Mouse (Mus musculus) heart, embryonic 11.5 days (tissue): ENCODE measurements at regions not wholly inside any gene's neighbourhood (a gene's known extent, or its start where the extent isn't known, plus 50 kb on each side); places are given as distances from the start of the nearest gene placed in this dataset.
A peak's percentile ranks its signal among the peaks of the same experiment; 100 is the strongest.

ENCODE experiments used
- ATAC-seq: fragments of 200-750 bp; cut with Nextera tagmentation; replicated peaks from 2 replicates; pipeline ENCODE4 v1.8.0; 2017; ENCODE audit warnings: moderate library complexity; ENCODE audit not compliant: insufficient number of reproducible peaks, low FRiP score, low TSS enrichment
- H3K27ac ChIP-seq: fragments of 300-500 bp; sonication (generic); 2 replicates; pipeline ENCODE4 v1.5.1; 2014; ENCODE audit warnings: mild to moderate bottlenecking, low read depth, low read length
- H3K27me3 ChIP-seq: fragments of 300-500 bp; sonication (generic); 2 replicates; pipeline ENCODE4 v1.6.1; 2014; ENCODE audit warnings: mild to moderate bottlenecking, low read length, mixed read lengths; ENCODE audit not compliant: control insufficient read depth, insufficient read depth
- H3K36me3 ChIP-seq: fragments of 300-500 bp; sonication (generic); 2 replicates; pipeline ENCODE4 v1.6.1; 2014; ENCODE audit warnings: mild to moderate bottlenecking, low read length, moderate library complexity, mixed read lengths; ENCODE audit not compliant: control insufficient read depth, insufficient read depth
- H3K4me1 ChIP-seq: fragments of 300-500 bp; sonication (generic); 2 replicates; pipeline ENCODE4 v1.6.1; 2014; ENCODE audit warnings: low read length; ENCODE audit not compliant: control insufficient read depth, insufficient read depth
- H3K4me2 ChIP-seq: fragments of 300-500 bp; sonication (generic); 2 replicates; pipeline ENCODE4 v1.6.1; 2014; ENCODE audit warnings: mild to moderate bottlenecking, moderate library complexity
- H3K4me3 ChIP-seq: fragments of 300-500 bp; sonication (generic); 2 replicates; pipeline ENCODE4 v1.5.1; 2014; ENCODE audit warnings: low read depth, low read length
- H3K9ac ChIP-seq: fragments of 300-500 bp; sonication (generic); 2 replicates; pipeline ENCODE4 v1.6.1; 2014; ENCODE audit warnings: mild to moderate bottlenecking, low read depth, low read length, moderate library complexity
- H3K9me3 ChIP-seq: fragments of 300-500 bp; sonication (generic); replicated peaks from 2 replicates; pipeline ENCODE4 v1.6.1; 2016; ENCODE audit warnings: low read length; ENCODE audit not compliant: control insufficient read depth
- WGBS: fragments of 180-500 bp; shearing (Covaris S2); extraction: QIAGEN DNeasy Blood & Tissue Kit; methylation state at CpG from one replicate; pipeline ENCODE4 v1.1.7; 2014; ENCODE audit not compliant: insufficient replicate concordance; 5-methylcytosine and 5-hydroxymethylcytosine counted together

DNA sequence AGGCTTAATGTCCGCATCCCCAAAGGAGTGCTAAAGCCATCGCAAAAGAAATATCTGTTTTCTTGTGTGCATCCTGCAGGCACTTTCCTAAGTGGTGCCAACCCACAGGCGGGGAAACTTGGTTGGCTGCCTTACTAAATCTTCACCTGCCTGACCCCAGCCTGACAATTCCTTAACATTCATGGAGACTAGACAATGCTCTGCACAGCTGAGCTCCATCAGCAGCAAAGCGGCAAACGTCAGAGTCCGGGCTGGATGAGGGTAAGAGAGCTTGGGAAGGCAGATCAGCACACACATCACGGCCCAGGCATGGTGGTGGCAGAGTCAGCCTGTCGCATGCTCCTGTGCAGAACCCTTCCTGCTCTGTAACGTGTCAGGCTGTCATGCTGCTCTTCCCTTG is 209.8 kb upstream of the Tshz3 start:
- Histone ChIP-seq H3K27me3 (no peaks in the 10 kb centered on the region), H3K4me3 (no peak overlapping the region), H3K4me1 (no peaks in the 10 kb centered on the region), H3K4me2 (no peak overlapping the region), H3K36me3 (no peaks in the 10 kb centered on the region), H3K27ac (no peak overlapping the region), H3K9ac (no peak overlapping the region), H3K9me3 (no peaks in the 10 kb centered on the region)
- 86% methylated on average over 9 of the region's 9 CpGs for WGBS
- no peak for ATAC-seq

DNA sequence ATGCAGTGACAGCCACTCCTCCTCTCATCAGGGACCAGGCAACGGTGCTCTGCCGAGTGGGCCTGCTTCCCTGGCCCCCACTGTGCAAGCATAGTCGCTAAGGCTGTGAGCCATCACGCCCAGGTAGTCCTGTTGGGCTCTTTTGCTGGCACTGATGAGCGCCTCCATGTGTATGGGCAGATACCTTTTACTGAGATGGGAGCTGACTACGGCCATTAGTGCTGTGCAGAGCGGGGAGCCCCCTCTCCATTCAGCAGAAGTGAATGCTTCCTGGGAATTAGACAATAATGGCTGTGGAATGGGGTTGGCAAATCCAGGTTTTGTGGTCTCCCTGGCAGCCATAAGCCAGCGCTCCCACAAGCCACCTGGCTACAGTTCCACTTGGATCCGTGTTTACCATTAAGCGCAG is 206.7 kb upstream of the Tshz3 start:
- 71% methylated on average over 10 of the region's 10 CpGs for WGBS
- no peak overlapping the region for H3K4me2 ChIP-seq
- ATAC-seq, result no peak

GRCm38 (mm10) chr7:36504010-36504875 is 193.7 kb upstream of the Tshz3 start:
- H3K4me3 ChIP-seq, result no peak overlapping the region
- H3K4me2 ChIP-seq, result no peak overlapping the region
- no peak for ATAC-seq

More for the DNA sequence above, 206.7 kb upstream of the Tshz3 start:
- H3K4me3 ChIP-seq, result no peak overlapping the region
- no peaks in the 10 kb centered on the region for H3K9me3 ChIP-seq
- H3K27ac ChIP-seq, result no peak overlapping the region
- no peaks in the 10 kb centered on the region for H3K27me3 ChIP-seq
- no peaks in the 10 kb centered on the region for H3K4me1 ChIP-seq
- no peaks in the 10 kb centered on the region for H3K36me3 ChIP-seq
- no peak overlapping the region for H3K9ac ChIP-seq

GRCm38 (mm10) chr7:36507895-36508431 is 190.0 kb upstream of the Tshz3 start:
- no peak overlapping the region for H3K4me2 ChIP-seq
- peaks cover 7% of the 10 kb centered on the region; the same call in 1 of the 2 replicates for H3K4me1 ChIP-seq
- H3K4me3 ChIP-seq, result no peak overlapping the region
- 23% methylated on average over 9 of the region's 9 CpGs for WGBS
- ATAC-seq, result peak; percentile 68
- H3K36me3 ChIP-seq, result no peaks in the 10 kb centered on the region
- H3K27ac ChIP-seq, result no peak overlapping the region
- H3K9ac ChIP-seq, result no peak overlapping the region
- no peaks in the 10 kb centered on the region for H3K9me3 ChIP-seq
- H3K27me3 ChIP-seq, result peaks cover 4% of the 10 kb centered on the region

More at GRCm38 (mm10) chr7:36504010-36504875, 193.7 kb upstream of the Tshz3 start:
- Histone ChIP-seq H3K27ac (no peak overlapping the region), H3K27me3 (peaks cover 4% of the 10 kb centered on the region), H3K4me1 (peaks cover 7% of the 10 kb centered on the region; the same call in 1 of the 2 replicates), H3K36me3 (no peaks in the 10 kb centered on the region), H3K9ac (no peak overlapping the region), H3K9me3 (no peaks in the 10 kb centered on the region)
- 64% methylated on average over 15 of the region's 15 CpGs for WGBS

GRCm38 (mm10) chr7:36513680-36514079 is 184.2 kb upstream of the Tshz3 start:
- H3K4me1 ChIP-seq, result no peaks in the 10 kb centered on the region
- no peak overlapping the region for H3K4me2 ChIP-seq
- H3K27me3 ChIP-seq, result no peaks in the 10 kb centered on the region; the same call in none of the 2 replicates
- no peak for ATAC-seq
- H3K9me3 ChIP-seq, result no peaks in the 10 kb centered on the region
- WGBS, result 80% methylated on average over 3 of the region's 3 CpGs
- H3K27ac ChIP-seq, result no peak overlapping the region
- H3K9ac ChIP-seq, result no peak overlapping the region
- H3K36me3 ChIP-seq, result no peaks in the 10 kb centered on the region
- no peak overlapping the region for H3K4me3 ChIP-seq

DNA sequence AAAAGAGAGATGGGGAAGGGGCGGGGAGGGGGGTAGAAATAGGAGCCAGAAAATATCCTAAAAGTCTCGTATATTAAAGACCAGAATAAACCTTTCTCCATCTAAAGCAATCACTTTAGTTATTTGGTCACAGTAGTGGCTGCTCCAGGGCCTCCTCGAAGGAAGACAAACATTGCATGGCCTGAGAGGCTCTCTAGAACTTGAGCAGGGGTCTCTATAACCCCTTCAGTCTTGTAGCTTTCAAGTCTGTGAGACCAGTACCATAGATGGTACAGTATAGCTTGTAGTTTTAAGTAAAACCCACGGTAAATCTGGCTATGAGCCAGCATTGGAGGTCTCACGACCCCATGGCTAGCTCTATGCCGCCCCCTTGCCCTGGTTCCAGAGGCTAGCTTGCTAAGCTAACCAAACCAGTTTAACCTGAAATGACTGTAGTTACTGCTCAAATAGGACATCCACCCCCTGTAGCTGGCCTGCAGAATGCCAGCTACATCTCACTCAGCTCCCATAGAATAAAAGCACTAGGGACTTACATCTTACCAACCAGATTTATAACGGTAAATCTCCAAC is 181.7 kb upstream of the Tshz3 start:
- no peaks in the 10 kb centered on the region; the same call in none of the 2 replicates for H3K27me3 ChIP-seq
- WGBS, result 54% methylated on average over 7 of the region's 7 CpGs
- H3K4me2 ChIP-seq, result no peak overlapping the region
- no peak overlapping the region for H3K4me3 ChIP-seq
- no peak for ATAC-seq
- no peaks in the 10 kb centered on the region for H3K36me3 ChIP-seq
- no peak overlapping the region for H3K27ac ChIP-seq
- no peaks in the 10 kb centered on the region for H3K4me1 ChIP-seq
- H3K9ac ChIP-seq, result no peak overlapping the region
- H3K9me3 ChIP-seq, result no peaks in the 10 kb centered on the region

GRCm38 (mm10) chr7:36519027-36519426 is 178.9 kb upstream of the Tshz3 start:
- no peaks in the 10 kb centered on the region; the same call in none of the 2 replicates for H3K27me3 ChIP-seq
- H3K4me1 ChIP-seq, result no peaks in the 10 kb centered on the region
- WGBS, result 80% methylated on average over 4 of the region's 4 CpGs
- H3K4me3 ChIP-seq, result no peak overlapping the region
- H3K27ac ChIP-seq, result no peak overlapping the region
- no peak for ATAC-seq
- H3K4me2 ChIP-seq, result no peak overlapping the region
- no peak overlapping the region for H3K9ac ChIP-seq
- H3K36me3 ChIP-seq, result no peaks in the 10 kb centered on the region
- no peaks in the 10 kb centered on the region for H3K9me3 ChIP-seq

GRCm38 (mm10) chr7:36522960-36523359 is 175.0 kb upstream of the Tshz3 start:
- Histone ChIP-seq H3K4me2 (no peak overlapping the region), H3K27me3 (no peaks in the 10 kb centered on the region), H3K27ac (no peak overlapping the region), H3K4me3 (no peak overlapping the region), H3K4me1 (no peaks in the 10 kb centered on the region), H3K9me3 (no peaks in the 10 kb centered on the region), H3K36me3 (no peaks in the 10 kb centered on the region), H3K9ac (no peak overlapping the region)
- no peak for ATAC-seq
- WGBS, result 72% methylated on average over 5 of the region's 5 CpGs
